Mouse (Mus musculus): ENCODE results near the gene Glrx. TPM values are rescaled to one million over a fixed set of nuclear protein-coding genes. Genes with fewer than 3 reads are reported as not detected.

The Glrx gene
- total and polyA plus RNA-seq, 3 experiments = 9.2 to 20.2 TPM; not detected in 1

GRCm38 (mm10) chr13:75824611-75825319 is 14.9 kb upstream of the Glrx start:
- no peak overlapping the region for H3K27ac ChIP-seq (ENCODE audit: control insufficient read depth, low read depth, low read length)

GRCm38 (mm10) chr13:75825388-75825787 is 14.3 kb upstream of the Glrx start:
- TF ChIP-seq ZMIZ1 (IDR thresholded peaks at IDR 0.05; ENCODE audit: low read depth, low read length) (no peak), GABPA (IDR thresholded peaks at IDR 0.05; ENCODE audit: low read depth, low read length) (no peak), HCFC1 (IDR thresholded peaks at IDR 0.05; ENCODE audit: low read depth, low read length) (no peak), MXI1 (IDR thresholded peaks at IDR 0.05; ENCODE audit: low read depth, low read length) (no peak), UBTF (IDR thresholded peaks at IDR 0.05; ENCODE audit: borderline replicate concordance, insufficient read depth, low read depth, low read length) (no peak), CHD1 (IDR thresholded peaks at IDR 0.05; ENCODE audit: low read depth, low read length) (no peak), MAX (IDR thresholded peaks at IDR 0.05; ENCODE audit: low read length) (no peak), KAT2A (conservative IDR thresholded peaks at IDR 0.05; ENCODE audit: low read depth, low read length) (no peak), SIN3A (IDR thresholded peaks at IDR 0.05; ENCODE audit: low read length) (no peak), NRF1 (IDR thresholded peaks at IDR 0.05; ENCODE audit: insufficient read depth, low read depth, low read length, poor library complexity, severe bottlenecking) (no peak), USF2 (IDR thresholded peaks at IDR 0.05; ENCODE audit: borderline replicate concordance in 1 of 2, insufficient read depth in 1 of 2, low read depth in 1 of 2, low read length in 2 of 2) (no peak), USF1 (IDR thresholded peaks at IDR 0.05; ENCODE audit: low read depth, low read length) (no peak), MYB (IDR thresholded peaks at IDR 0.05; ENCODE audit: low read depth, low read length) (no peak), RCOR1 (IDR thresholded peaks at IDR 0.05; ENCODE audit: low read depth, low read length) (no peak), ZKSCAN1 (IDR thresholded peaks at IDR 0.05; ENCODE audit: low read depth, low read length) (no peak)
- no peak for DNase-seq (ENCODE audit: low read depth, low spot score)
- H3K27ac ChIP-seq (ENCODE audit: control insufficient read depth, low read depth, low read length) = no peak overlapping the region

More at GRCm38 (mm10) chr13:75824611-75825319, 14.9 kb upstream of the Glrx start:
- Histone ChIP-seq H3K36me3 (ENCODE audit: control insufficient read depth in 1 of 2, insufficient read depth in 2 of 2, low read length in 2 of 2) (no peaks in the 10 kb centered on the region), H3K9ac (ENCODE audit: control insufficient read depth, low read depth, low read length, poor library complexity, severe bottlenecking) (no peak overlapping the region), H3K4me1 (ENCODE audit: control insufficient read depth in 1 of 2, insufficient read depth in 2 of 2, low read length in 2 of 2) (peaks cover 0 to 5% of the 10 kb centered on the region in 2 experiments; a peak in 2 of 4 replicates), H3K9me3 (replicated peaks; ENCODE audit: insufficient read depth, low read length) (no peaks in the 10 kb centered on the region), H3K4me3 (ENCODE audit: control insufficient read depth in 1 of 2, insufficient read depth in 1 of 2, low read depth in 2 of 2, low read length in 2 of 2) (no peak overlapping the region), H3K79me2 (ENCODE audit: control insufficient read depth, insufficient read depth, low read length, poor library complexity) (no peaks in the 10 kb centered on the region), H3K27me3 (ENCODE audit: control insufficient read depth in 1 of 2, insufficient read depth in 2 of 2, low read length in 2 of 2) (no peaks in the 10 kb centered on the region)
- DNase-seq (ENCODE audit: low read depth, low spot score) = no peak
- TF ChIP-seq EP300 (IDR thresholded peaks at IDR 0.05; ENCODE audit: low read depth in 1 of 2, low read length in 2 of 2) (no peak), CTCF (IDR thresholded peaks at IDR 0.05 in 2 of 3, conservative IDR thresholded peaks at IDR 0.05 in 1 of 3; ENCODE audit: control insufficient read depth in 1 of 3, insufficient read depth in 1 of 3, low read depth in 2 of 3, low read length in 3 of 3, poor library complexity in 1 of 3, severe bottlenecking in 1 of 3) (no peak), GABPA (IDR thresholded peaks at IDR 0.05; ENCODE audit: low read depth, low read length) (no peak), POLR2AphosphoS5 (IDR thresholded peaks at IDR 0.05; ENCODE audit: borderline replicate concordance, low read depth, low read length) (no peak), JUND (IDR thresholded peaks at IDR 0.05; ENCODE audit: low read depth, low read length) (no peak), NRF1 (IDR thresholded peaks at IDR 0.05; ENCODE audit: insufficient read depth, low read depth, low read length, poor library complexity, severe bottlenecking) (no peak), MAFK (IDR thresholded peaks at IDR 0.05; ENCODE audit: borderline replicate concordance, low read depth, low read length) (no peak), UBTF (IDR thresholded peaks at IDR 0.05; ENCODE audit: borderline replicate concordance, insufficient read depth, low read depth, low read length) (no peak), MAX (IDR thresholded peaks at IDR 0.05; ENCODE audit: low read length) (no peak), POLR2A (IDR thresholded peaks at IDR 0.05; ENCODE audit: control insufficient read depth in 1 of 2, insufficient read depth in 1 of 2, low read depth in 1 of 2, low read length in 2 of 2, poor library complexity in 1 of 2) (no peak), CHD1 (IDR thresholded peaks at IDR 0.05; ENCODE audit: low read depth, low read length) (no peak), ZC3H11A (IDR thresholded peaks at IDR 0.05; ENCODE audit: low read depth, low read length) (no peak), CHD2 (IDR thresholded peaks at IDR 0.05; ENCODE audit: low read length) (no peak)

More at GRCm38 (mm10) chr13:75825388-75825787, 14.3 kb upstream of the Glrx start:
- Histone ChIP-seq H3K79me2 (ENCODE audit: control insufficient read depth, insufficient read depth, low read length, poor library complexity) (no peaks in the 10 kb centered on the region), H3K4me1 (ENCODE audit: control insufficient read depth in 1 of 2, insufficient read depth in 2 of 2, low read length in 2 of 2) (peaks cover 0 to 5% of the 10 kb centered on the region in 2 experiments; a peak in 2 of 4 replicates), H3K9ac (ENCODE audit: control insufficient read depth, low read depth, low read length, poor library complexity, severe bottlenecking) (no peak overlapping the region), H3K9me3 (replicated peaks; ENCODE audit: insufficient read depth, low read length) (no peaks in the 10 kb centered on the region), H3K4me3 (ENCODE audit: control insufficient read depth in 1 of 2, insufficient read depth in 1 of 2, low read depth in 2 of 2, low read length in 2 of 2) (no peak overlapping the region), H3K27me3 (ENCODE audit: control insufficient read depth in 1 of 2, insufficient read depth in 2 of 2, low read length in 2 of 2) (no peaks in the 10 kb centered on the region), H3K36me3 (ENCODE audit: control insufficient read depth in 1 of 2, insufficient read depth in 2 of 2, low read length in 2 of 2) (no peaks in the 10 kb centered on the region)

Measured in MEL (cell line).